Mouse (Mus musculus) gastrocnemius, adult 2 months (tissue): ENCODE measurements at regions not wholly inside any gene's neighbourhood (a gene's known extent, or its start where the extent isn't known, plus 50 kb on each side); places are given as distances from the start of the nearest gene placed in this dataset.

Source experiments
- DNase-seq: peaks from one replicate; pipeline ENCODE4 v3.0.0; 2022
- H3K27ac ChIP-seq: fragments of 200-600 bp; 2 replicates; pipeline ENCODE4 v1.8.1; 2022; ENCODE audit warnings: mild to moderate bottlenecking
- H3K4me3 ChIP-seq: fragments of 200-600 bp; 2 replicates; pipeline ENCODE4 v1.8.1; 2022; ENCODE audit warnings: mild to moderate bottlenecking, moderate library complexity
- CTCF ChIP-seq: fragments of 200-600 bp; IDR thresholded peaks from 2 replicates; pipeline ENCODE4 v1.8.1; 2022; ENCODE audit warnings: antibody characterized with exemption, mild to moderate bottlenecking, moderate library complexity
- intact Hi-C: fragments of 180-260 bp; cut with DNase I; formaldehyde crosslinking; loops from one replicate; pipeline ENCODE4 v1.15.1; 2025

GRCm38 (mm10) chr17:80798281-80798980, 70.1 kb upstream of the Map4k3 start:
- no peak for TF ChIP-seq CTCF
- Histone ChIP-seq H3K4me3 (no peak overlapping the region), H3K27ac (peak overlapping the region; percentile 48; the same call in 1 of the 2 replicates)
- intact Hi-C loops = no loop called here
- DNase-seq = no peak

GRCm38 (mm10) chr17:80796790-80797189, 68.5 kb upstream of the Map4k3 start:
- Histone ChIP-seq H3K27ac (no peak overlapping the region), H3K4me3 (no peak overlapping the region)
- DNase-seq = peak; percentile 51
- intact Hi-C loops = no loop called here
- TF ChIP-seq CTCF = no peak

GRCm38 (mm10) chr17:80796386-80796785, 68.1 kb upstream of the Map4k3 start:
- no peak overlapping the region for H3K27ac ChIP-seq
- no peak overlapping the region for H3K4me3 ChIP-seq
- TF ChIP-seq CTCF = no peak
- DNase-seq = no peak
- intact Hi-C loops = no loop called here

GRCm38 (mm10) chr17:80795453-80796105, 67.3 kb upstream of the Map4k3 start:
- no peak overlapping the region for H3K4me3 ChIP-seq
- no peak for DNase-seq
- intact Hi-C loops = no loop called here
- H3K27ac ChIP-seq = no peak overlapping the region
- TF ChIP-seq CTCF = no peak

- intact Hi-C loops = no loop called here
- Histone ChIP-seq H3K27ac (no peak overlapping the region), H3K4me3 (no peak overlapping the region)
- no peak for DNase-seq
- TF ChIP-seq CTCF = no peak
Measured at GRCm38 (mm10) chr17:80792605-80793004, 64.3 kb upstream of the Map4k3 start.

DNA sequence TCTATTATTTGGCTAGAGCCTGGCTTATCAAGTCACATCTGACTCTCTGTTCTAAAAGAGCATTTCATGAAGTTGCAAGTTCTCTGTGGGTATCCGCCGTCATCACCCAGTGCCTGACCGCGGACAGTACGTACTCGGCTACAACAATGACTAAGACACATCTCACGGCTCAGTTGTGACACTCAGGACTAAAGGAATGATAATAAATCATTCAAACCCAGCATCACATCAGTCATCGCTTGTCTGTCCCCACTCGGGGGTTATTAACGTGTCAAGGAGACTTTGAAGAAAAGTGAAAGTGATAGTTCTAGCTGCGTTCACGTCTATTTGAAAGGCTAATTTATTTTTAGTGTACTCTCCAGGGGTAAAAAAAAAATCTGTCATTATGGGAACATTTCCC, 61.4 kb upstream of the Map4k3 start:
- Histone ChIP-seq H3K27ac (peak overlapping the region; percentile 35), H3K4me3 (peak overlapping the region; percentile 17; the same call in 1 of the 2 replicates)
- intact Hi-C loops = no loop called here
- DNase-seq = no peak
- no peak for TF ChIP-seq CTCF

DNA sequence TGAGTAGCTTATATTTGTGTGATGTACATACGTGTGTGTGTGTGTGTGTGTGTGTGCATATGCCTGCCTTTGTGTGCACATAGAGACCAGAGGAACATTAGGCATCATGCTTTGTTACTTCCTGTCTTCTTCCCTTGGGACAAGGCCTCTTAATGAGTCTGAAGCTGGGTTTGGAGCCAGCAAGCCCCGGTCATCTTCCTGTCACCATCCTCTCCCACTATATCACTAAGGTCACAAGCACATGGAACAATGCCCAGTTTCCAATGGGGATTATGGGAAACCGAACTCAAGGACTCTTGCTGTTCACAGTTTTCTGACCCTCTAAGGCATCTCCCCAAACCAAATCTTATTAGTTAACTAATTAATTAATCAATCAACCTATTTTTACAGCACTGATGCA, 60.7 kb upstream of the Map4k3 start:
- intact Hi-C loops = no loop called here
- DNase-seq = no peak
- no peak for TF ChIP-seq CTCF
- Histone ChIP-seq H3K27ac (peak overlapping the region; percentile 35), H3K4me3 (no peak overlapping the region)

DNA sequence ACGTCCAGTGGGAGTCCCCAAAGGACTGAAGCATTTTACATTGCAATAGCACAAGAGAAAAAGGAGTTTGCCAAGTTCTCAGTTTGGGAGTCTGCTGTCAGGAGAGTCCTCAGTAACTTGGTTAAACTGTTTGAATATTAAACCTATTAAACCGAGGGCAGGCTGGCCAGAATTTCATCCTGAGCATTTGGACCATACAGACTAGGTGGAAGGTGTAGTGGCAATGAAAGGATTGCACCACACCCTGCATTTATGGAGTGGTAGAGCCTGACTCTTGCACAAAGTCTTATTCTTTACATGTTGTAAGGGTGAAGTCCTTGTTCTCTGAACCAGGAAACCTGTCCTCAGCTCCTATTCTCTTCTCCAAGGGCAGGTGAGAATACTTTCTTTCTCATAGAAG, 58.6 kb upstream of the Map4k3 start:
- no peak for TF ChIP-seq CTCF
- intact Hi-C loops = no loop called here
- no peak for DNase-seq
- no peak overlapping the region for H3K27ac ChIP-seq
- H3K4me3 ChIP-seq = no peak overlapping the region

DNA sequence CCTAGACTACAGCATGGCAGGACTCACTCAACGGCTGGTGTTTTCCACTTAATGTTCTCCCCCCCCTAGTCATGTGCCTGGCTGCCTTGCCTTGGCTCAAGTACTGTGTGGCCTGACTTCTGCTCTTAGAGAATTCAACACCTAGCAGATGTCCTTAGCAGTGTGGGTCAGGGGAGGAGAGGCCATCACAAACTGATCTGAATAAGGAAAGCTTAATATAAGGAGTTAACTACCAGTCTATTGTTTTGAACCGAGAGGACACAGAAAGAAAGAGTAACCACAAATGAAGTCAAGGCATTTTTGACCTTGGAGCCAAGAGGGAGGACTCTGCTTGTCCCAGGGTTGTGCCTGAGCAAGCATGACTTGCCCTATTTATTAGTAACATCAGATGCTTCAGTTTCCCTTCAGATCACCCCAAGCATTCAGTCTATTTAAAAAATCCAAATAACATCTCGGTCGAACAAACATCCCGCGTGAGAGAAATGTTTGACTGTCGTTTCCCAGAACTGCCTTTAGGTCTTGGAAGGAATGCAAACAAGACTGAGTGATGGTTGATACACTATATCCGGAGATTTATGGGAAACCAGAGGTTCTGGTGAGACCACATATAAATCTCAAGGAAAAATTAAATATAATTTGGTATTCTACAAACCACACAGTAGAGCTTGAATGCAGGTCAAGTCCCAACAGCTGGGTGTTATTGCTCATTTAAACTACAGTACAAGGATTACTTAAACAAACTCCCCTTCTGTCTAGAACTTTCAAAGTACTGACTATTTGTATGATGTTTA, 58.0 kb upstream of the Map4k3 start:
- H3K4me3 ChIP-seq = no peak overlapping the region
- intact Hi-C loops = no loop called here
- no peak for TF ChIP-seq CTCF
- H3K27ac ChIP-seq = no peak overlapping the region
- DNase-seq = no peak

- no peak overlapping the region for H3K27ac ChIP-seq
- DNase-seq = no peak
- intact Hi-C loops = no loop called here
- no peak overlapping the region for H3K4me3 ChIP-seq
- TF ChIP-seq CTCF = no peak
Measured at GRCm38 (mm10) chr17:80785476-80785875, 57.2 kb upstream of the Map4k3 start.

DNA sequence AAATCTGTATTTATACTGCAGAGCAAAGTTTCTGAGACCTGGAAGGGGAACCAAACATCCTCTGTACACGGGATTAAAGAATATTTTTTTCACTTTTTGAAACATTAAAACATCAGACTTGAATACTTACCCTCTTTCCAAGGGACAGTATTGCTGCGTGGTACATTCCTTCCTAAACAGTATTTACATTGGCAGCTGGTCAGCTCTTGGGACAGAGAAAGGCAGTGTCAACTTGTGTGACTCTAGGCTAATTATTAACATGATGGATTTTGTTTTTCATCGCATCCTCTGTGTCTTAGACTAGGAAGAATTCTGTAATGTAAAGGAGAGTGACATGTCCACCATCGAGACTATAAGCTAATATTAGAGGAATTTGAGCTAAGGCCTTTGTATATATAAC, 56.8 kb upstream of the Map4k3 start:
- intact Hi-C loops = no loop called here
- Histone ChIP-seq H3K27ac (no peak overlapping the region), H3K4me3 (no peak overlapping the region)
- TF ChIP-seq CTCF = no peak
- DNase-seq = no peak

- DNase-seq = no peak
- Histone ChIP-seq H3K27ac (no peak overlapping the region), H3K4me3 (no peak overlapping the region)
- intact Hi-C loops = no loop called here
- TF ChIP-seq CTCF = no peak
Measured at GRCm38 (mm10) chr17:80782233-80782632, 53.9 kb upstream of the Map4k3 start.

GRCm38 (mm10) chr17:80781621-80782020, 53.3 kb upstream of the Map4k3 start:
- no peak for DNase-seq
- H3K27ac ChIP-seq = no peak overlapping the region
- intact Hi-C loops = no loop called here
- TF ChIP-seq CTCF = no peak
- no peak overlapping the region for H3K4me3 ChIP-seq
